25 mouse cellular contexts compared by ENCODE assay signal in genomic region chr3:79415081-79415480, GRCm38 (mm10).
"Had no signal": no experiment of that assay in that cellular context is flagged by ENCODE, and none has a peak within 500 bp of the region (broad histone marks: within the 10 kb centered on the region; RNA-seq: fewer than 3 reads in every experiment).

No protein-coding gene starts in this region.

- H3K4me1 ChIP-seq: intestine, embryonic 15.5 days; liver, embryonic 12.5 days had no signal

- H3K4me3 ChIP-seq: gastrocnemius, adult 2 months; heart, adult 2 months; heart, embryonic 13.5 days; heart, embryonic 15.5 days; intestine, embryonic 15.5 days; layer of hippocampus, adult 2 months; left cerebral cortex, adult 2 months; limb, embryonic 10.5 days; limb, embryonic 12.5 days; liver, embryonic 12.5 days had no signal

- H3K9ac ChIP-seq: heart, embryonic 13.5 days; heart, embryonic 15.5 days; hindbrain, embryonic 14.5 days; intestine, embryonic 15.5 days; limb, embryonic 12.5 days; liver, embryonic 12.5 days; liver, embryonic 14.5 days had no signal

- H3K27me3 ChIP-seq: heart, embryonic 13.5 days; heart, embryonic 15.5 days; intestine, embryonic 15.5 days; limb, embryonic 12.5 days; liver, embryonic 12.5 days had no signal

- H3K36me3 ChIP-seq: heart, embryonic 13.5 days; heart, embryonic 15.5 days; intestine, embryonic 15.5 days; limb, embryonic 10.5 days; limb, embryonic 12.5 days; liver, embryonic 12.5 days had no signal

- DNase-seq: gastrocnemius, adult 2 months; gastrocnemius, postnatal 10 days; gastrocnemius, postnatal 25 days; heart, adult 2 months; heart, postnatal 14 days; heart, postnatal 4 days; kidney, adult 18-20 months; kidney, adult 8-10 months; kidney, postnatal 10 days; kidney, postnatal 25 days; kidney, postnatal 4 days; liver had no signal

- ATAC-seq: hindbrain, embryonic 16.5 days; inflammation-experienced regulatory T-cells, adult 6 months; intestine, embryonic 15.5 days; intestine, postnatal 0 days; liver, embryonic 12.5 days had no signal

- H3K4me2 ChIP-seq: heart, embryonic 13.5 days; heart, embryonic 15.5 days; hindbrain, embryonic 14.5 days; intestine, embryonic 15.5 days; limb, embryonic 12.5 days; liver, embryonic 12.5 days had no signal

- H3K27ac ChIP-seq: gastrocnemius, adult 2 months; heart, adult 2 months; heart, embryonic 13.5 days; heart, embryonic 15.5 days; hindbrain, embryonic 14.5 days; intestine, embryonic 15.5 days; layer of hippocampus, adult 2 months; left cerebral cortex, adult 2 months; limb, embryonic 10.5 days; limb, embryonic 12.5 days; liver, embryonic 12.5 days; liver, embryonic 14.5 days had no signal

- H3K9me3 ChIP-seq: heart, embryonic 13.5 days; heart, embryonic 15.5 days; intestine, embryonic 15.5 days; limb, embryonic 10.5 days; limb, embryonic 12.5 days; liver, embryonic 12.5 days had no signal
